Mouse (Mus musculus): Measurements from ENCODE around the gene Cd200r2. TPM values are rescaled to one million over a fixed set of nuclear protein-coding genes. Genes with fewer than 3 reads are reported as not detected.
"Not testable (repeated sequence)": the region's sequence is repeated elsewhere in the genome, so short reads cannot be mapped to it uniquely, and the experiment has no call there.

The Cd200r2 gene
- not detected for total RNA-seq (2021)
- long read RNA-seq, experiment 1 = 0 reads
- long read RNA-seq, experiment 2 = 0 reads

DNA sequence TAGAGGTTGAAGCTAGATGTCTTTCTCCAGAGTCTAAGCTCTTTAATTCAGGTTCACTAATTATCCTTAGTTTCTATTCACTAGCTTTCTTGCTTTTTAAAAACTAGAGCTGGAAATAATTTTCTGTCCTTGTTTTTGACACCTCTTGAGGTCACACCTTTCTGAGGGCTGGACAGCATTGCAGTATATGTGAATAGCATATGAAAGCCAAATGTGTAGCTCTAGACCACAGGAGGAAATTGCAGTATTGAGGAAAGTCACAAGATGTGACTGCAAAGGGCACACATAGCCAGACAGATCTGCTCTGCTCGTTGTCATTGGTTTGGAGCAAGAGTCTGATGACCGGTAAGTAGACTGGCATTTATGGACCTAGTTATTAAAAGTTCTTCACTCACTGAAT, at the start of gene Cd200r2:
Gene Cd200r2 (plus strand): TSS at position 301 of the 400 bp plus-strand sequence.
- no peak for TF ChIP-seq CTCF (conservative IDR thresholded peaks at IDR 0.05)
- Histone ChIP-seq H3K4me3 (no peak within 1 kb of the TSS), H3K27ac (no peak within 1 kb of the TSS)
- no peak for DNase-seq (ENCODE audit: low spot score in 2 of 2)

DNA sequence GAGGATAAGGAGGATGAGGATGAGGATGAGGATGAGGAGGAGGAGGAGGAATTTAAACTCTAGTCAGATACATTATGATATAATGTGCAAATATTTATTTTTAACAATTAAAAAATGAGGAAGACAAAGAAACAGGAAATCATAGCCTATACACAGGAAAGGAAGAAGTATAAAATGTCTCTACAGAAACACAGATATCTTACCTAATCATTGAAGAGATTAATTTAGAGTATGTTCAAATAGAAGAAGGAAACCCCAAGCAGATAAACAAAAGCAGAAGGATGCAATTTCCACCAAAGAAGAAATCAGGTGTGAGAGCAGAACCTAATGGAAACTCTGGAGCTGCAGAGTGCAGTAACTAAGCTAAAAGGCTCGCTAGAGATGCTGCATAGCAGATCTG, 48.9 kb upstream of the Cd200r2 start:
- no peak for TF ChIP-seq CTCF (conservative IDR thresholded peaks at IDR 0.05)
- Histone ChIP-seq H3K27ac (no peak overlapping the region), H3K4me3 (no peak overlapping the region)
- DNase-seq (ENCODE audit: low spot score in 2 of 2) = no peak

DNA sequence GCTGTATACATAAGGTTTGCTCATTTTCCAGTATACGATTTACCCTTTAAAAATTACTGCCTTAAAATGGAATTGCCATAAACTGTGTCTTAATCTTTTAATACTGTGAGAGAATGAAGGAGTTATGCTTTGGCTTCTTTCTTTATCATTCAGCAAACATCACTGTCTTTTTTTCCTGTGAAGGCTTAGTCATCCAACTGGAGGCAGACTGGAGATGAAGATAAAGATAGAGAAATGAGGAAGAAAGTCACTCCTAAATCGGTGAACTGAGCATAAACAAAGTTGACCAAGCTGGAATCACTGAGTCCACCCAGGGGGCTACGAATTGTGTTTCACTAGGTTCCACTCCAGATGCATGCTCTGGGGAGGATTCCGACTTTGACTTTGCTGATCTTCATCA, 46.4 kb upstream of the Cd200r2 start:
- H3K4me3 ChIP-seq = no peak overlapping the region
- H3K27ac ChIP-seq = no peak overlapping the region
- TF ChIP-seq CTCF (conservative IDR thresholded peaks at IDR 0.05) = no peak
- no peak for DNase-seq (ENCODE audit: low spot score in 2 of 2)

DNA sequence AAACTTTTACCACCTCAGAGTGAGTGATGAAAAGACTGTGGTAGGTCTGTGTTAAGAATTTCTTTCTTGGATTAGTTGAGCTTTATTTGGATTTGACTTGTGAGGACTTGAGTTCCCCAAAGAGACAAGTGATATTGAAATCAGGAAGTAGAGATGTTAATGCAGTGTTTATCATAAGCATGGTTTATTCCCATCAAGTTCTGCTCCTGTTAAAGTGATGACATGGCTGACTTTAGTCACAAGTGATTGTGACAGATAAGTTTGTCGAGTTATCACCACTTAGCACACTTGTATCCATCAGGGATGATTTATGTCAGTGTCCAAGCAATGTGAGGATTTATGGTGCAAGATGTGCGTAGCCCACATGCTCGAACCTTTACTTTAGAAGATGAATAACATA, 34.6 kb upstream of the Cd200r2 start:
- Histone ChIP-seq H3K27ac (no peak overlapping the region), H3K4me3 (no peak overlapping the region)
- DNase-seq (ENCODE audit: low spot score in 2 of 2) = no peak
- TF ChIP-seq CTCF (conservative IDR thresholded peaks at IDR 0.05) = no peak

DNA sequence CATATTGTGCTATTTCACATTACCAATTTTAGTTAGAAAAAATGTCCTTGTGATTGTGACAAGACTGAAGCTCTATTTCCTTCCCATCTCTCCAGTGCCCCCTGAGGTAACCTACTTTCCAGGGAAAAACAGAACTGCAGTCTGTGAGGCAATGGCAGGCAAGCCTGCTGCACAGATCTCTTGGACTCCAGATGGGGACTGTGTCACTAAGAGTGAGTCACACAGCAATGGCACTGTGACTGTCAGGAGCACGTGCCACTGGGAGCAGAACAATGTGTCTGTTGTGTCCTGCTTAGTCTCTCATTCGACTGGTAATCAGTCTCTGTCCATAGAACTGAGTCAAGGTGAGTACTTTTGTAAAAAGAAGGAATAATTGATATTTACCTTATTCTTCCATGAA, 33.7 kb upstream of the Cd200r2 start:
- H3K27ac ChIP-seq; H3K4me3 ChIP-seq; DNase-seq (ENCODE audit: low spot score in 2 of 2): not testable (repeated sequence)

DNA sequence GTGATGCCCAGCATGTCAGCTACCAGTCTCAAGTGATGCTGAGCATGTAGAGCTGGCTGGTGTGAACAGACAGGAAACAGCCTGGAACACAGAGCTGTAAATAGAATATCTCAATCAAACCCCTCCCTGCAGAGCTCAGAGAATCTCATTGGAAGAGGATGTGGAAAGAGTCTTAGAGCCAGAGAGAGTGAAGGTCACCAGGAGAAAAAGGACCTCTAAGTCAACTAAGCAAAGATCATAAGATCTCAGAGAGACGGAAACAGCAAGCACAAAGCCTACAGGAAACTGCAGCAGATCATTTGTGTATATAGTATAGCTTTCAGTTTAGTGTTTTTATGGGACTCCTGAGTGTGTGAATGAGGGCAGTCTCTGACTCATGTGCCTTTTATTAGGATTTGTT, 8.3 kb downstream of the Cd200r2 start:
- Histone ChIP-seq H3K27ac (no peak overlapping the region), H3K4me3 (no peak overlapping the region)
- no peak for TF ChIP-seq CTCF (conservative IDR thresholded peaks at IDR 0.05)
- no peak for DNase-seq (ENCODE audit: low spot score in 2 of 2)

DNA sequence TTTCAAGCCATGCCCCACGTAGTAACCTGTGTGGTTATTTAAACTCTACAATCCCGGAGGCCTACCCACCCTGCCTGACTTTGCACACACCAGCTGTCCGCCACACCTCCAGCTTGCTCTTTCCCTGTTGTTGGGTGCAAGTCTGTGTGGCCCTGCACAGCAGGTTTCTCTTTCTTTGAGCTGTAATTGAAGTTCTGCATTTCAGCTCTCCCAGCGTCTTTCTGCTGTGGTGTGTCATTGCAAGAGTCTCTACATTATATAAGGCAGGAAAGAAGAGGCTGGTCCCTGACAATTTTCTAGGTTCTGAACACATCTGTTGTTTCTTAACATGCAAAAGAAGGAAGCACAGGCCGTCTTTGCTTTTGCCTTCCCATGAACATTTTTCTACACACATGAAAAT, 9.7 kb downstream of the Cd200r2 start:
- Histone ChIP-seq H3K27ac (no peak overlapping the region), H3K4me3 (no peak overlapping the region)
- no peak for TF ChIP-seq CTCF (conservative IDR thresholded peaks at IDR 0.05)
- DNase-seq (ENCODE audit: low spot score in 2 of 2) = no peak

DNA sequence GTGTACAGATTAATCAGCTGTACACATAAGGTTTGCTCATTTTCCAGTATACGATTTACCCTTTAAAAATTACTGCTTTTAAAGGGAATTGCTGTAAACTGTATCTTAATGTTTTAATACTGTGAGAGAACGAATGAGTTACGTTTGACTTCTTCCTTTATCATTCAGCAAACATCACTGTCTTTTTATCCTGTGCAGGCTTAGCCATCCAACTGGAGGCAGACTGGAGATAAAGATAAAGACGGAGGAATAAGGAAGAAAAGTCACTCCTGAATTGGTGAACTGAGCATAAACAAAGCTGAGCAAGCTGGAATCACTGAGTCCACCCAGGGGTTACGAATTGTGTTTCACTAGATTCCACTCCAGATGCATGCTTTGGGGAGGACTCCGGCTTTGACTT, 10.7 kb downstream of the Cd200r2 start:
- no peak for DNase-seq (ENCODE audit: low spot score in 2 of 2)
- H3K4me3 ChIP-seq = no peak overlapping the region
- no peak overlapping the region for H3K27ac ChIP-seq
- no peak for TF ChIP-seq CTCF (conservative IDR thresholded peaks at IDR 0.05)

DNA sequence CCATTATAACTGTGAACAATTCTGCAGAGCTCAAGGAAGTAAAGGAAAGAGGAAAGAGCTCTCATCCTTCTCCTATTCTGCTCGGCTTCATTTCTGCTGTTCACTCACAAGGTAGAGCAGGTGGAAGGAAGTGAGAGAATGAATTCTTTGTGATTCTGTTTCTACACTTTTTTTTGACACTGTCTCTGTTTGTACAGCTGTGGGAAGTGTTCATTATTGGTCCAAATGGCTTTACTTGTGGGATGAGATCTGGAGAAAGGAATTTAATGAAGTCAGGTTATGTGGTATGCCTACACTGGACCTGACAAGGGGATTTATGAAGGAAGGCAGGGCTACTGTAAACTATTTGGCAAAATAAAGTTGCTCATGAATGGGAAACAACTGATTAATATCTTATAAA, 23.9 kb downstream of the Cd200r2 start:
- TF ChIP-seq CTCF (conservative IDR thresholded peaks at IDR 0.05) = no peak
- no peak overlapping the region for H3K4me3 ChIP-seq
- DNase-seq (ENCODE audit: low spot score in 2 of 2) = no peak
- H3K27ac ChIP-seq = no peak overlapping the region

DNA sequence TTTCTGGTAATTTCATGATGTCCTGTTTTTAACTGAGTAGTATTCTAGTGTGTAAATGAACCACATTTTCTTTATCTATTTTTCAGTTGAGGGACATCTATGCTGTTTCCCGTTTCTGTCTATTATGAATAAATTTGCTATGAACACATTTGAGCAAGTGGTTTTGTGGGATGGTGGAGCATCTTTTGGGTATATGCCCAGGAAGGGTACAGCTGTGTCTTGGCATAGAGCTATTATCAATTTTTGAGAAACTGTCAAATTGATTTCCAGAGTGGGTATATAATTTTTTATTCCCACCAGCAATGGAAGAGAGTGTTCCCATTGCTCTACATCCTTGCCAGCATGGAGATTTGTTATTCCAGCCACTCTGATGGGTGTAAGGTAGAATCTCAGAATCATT, 65.1 kb downstream of the Cd200r2 start:
- DNase-seq (ENCODE audit: low spot score in 2 of 2) = peak in 1 of 2 experiments; percentile 61
- Histone ChIP-seq H3K4me3 (no peak overlapping the region), H3K27ac (peak overlapping the region; percentile 41)
- no peak for TF ChIP-seq CTCF (conservative IDR thresholded peaks at IDR 0.05)

DNA sequence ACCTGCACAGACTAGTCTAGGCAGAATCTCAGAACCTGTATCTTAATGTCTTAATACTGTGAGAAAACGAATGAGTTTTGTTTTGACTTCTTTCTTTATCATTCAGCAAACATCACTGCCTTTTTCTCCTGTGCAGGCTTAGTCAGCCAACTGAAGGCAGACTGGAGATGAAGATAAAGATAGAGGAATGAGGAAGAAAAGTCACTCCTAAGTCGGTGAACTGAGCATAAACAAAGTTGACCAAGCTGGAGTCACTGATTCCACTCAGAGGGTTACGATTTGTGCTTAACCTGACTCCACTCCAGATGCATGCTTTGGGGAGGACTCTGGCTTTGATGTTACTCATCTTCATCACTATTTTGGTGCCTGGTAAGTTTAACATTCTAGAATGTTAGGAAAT, 76.6 kb downstream of the Cd200r2 start, which contains the start of gene Cd200r3:
Gene Cd200r3 (plus strand): TSS at position 211 of the 400 bp plus-strand sequence.
- TF ChIP-seq CTCF (conservative IDR thresholded peaks at IDR 0.05) = no peak
- H3K4me3 ChIP-seq = no peak within 1 kb of the TSS
- H3K27ac ChIP-seq = no peak within 1 kb of the TSS
- DNase-seq (ENCODE audit: low spot score in 2 of 2) = no peak

DNA sequence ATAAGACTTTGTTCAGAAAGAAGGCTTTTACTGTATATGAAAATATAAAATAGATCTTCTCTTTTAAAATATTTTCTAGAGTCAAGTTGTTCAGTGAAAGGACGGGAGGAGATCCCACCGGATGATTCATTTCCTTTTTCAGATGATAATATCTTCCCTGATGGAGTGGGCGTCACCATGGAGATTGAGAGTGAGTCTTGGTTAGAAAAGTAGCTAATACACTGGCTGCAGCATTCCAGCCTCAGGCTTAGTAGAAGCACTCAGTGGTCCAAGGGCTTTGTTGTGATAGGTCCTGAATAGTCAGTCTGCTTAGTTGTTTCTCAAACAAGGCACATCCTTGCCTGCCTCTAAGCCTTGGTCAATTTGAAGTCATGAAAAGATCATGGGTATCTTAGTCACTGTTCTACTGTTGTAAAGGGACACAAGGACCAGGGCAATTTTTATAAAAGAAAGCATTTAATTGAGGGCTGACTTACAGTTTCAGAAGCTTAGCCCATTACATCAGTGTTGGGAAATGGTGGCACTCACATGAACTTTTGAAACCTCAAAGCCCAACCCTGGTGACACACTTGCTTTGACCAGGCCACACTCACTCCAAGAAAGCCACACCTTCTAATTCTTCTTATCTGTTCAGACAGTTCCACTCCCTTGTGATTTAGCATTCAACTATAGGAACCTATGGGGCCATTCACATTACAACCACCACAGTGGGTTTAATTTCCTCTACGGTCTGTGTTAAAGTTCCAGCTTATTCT, 84.6 kb downstream of the Cd200r2 start:
- peak in 1 of 2 experiments; percentile 23 for DNase-seq (ENCODE audit: low spot score in 2 of 2)
- Histone ChIP-seq H3K4me3 (no peak overlapping the region), H3K27ac (no peak overlapping the region)
- no peak for TF ChIP-seq CTCF (conservative IDR thresholded peaks at IDR 0.05)

DNA sequence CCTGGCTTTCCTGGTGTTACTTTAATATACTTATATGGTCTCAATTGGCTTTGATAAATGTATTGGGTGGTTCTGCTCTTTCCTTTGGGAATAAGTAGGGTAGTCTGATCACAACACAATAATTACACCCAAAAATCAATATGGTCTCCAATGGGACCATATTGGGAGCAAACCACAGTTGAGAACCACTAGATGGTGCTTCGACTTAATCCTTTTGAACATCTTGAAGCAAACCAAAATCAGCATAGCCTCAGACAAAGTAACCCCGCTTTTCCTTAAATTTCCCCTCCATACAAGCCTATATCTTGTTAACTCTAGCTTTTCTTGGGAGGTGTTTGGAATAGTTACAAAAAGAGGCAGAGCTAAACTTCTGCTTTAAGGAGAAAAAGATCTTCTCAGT, 95.4 kb downstream of the Cd200r2 start:
- Histone ChIP-seq H3K4me3 (no peak overlapping the region), H3K27ac (no peak overlapping the region)
- TF ChIP-seq CTCF (conservative IDR thresholded peaks at IDR 0.05) = peak; percentile 56
- no peak for DNase-seq (ENCODE audit: low spot score in 2 of 2)

DNA sequence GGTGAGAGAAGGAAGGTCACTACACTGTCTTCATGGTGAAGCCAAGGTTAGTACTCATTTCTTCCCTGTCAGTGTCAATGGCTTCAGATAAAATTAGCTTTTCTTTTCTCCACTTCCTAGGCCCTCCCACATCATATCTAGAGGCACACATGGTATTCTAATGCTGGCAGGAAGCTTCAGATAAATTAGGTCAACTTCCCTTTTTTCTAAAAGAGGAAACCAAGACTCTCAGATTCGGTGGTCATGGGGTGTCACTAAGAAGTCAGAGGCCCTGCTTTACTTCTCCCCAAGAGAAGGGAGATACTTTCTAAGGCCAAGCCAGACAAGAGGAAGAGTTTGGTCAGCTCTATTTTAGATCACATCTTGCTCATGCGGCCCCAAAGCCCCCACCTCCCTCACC, 95.9 kb downstream of the Cd200r2 start:
- Histone ChIP-seq H3K4me3 (no peak overlapping the region), H3K27ac (no peak overlapping the region)
- no peak for TF ChIP-seq CTCF (conservative IDR thresholded peaks at IDR 0.05)
- DNase-seq (ENCODE audit: low spot score in 2 of 2) = no peak

All from layer of hippocampus, adult 2 months (tissue).